Mouse (Mus musculus) lung, postnatal 0 days (tissue): ENCODE measurements around the gene Gm20425.

Source experiments
- CTCF ChIP-seq: IDR thresholded peaks from 2 replicates; pipeline ENCODE4 v1.5.1; 2016; ENCODE audit warnings: antibody characterized with exemption, mild to moderate bottlenecking
- EP300 ChIP-seq: IDR thresholded peaks from 2 replicates; pipeline ENCODE4 v1.6.1; 2016; ENCODE audit warnings: antibody characterized with exemption, mild to moderate bottlenecking, control low read depth

GRCm38 (mm10) chr9:103234565-103235165, 4.6 kb upstream of the Gm20425 start:
- TF ChIP-seq EP300 (no peak), CTCF (no peak)
